Mouse (Mus musculus): Measurements from ENCODE around the gene Slc35d1.

DNA sequence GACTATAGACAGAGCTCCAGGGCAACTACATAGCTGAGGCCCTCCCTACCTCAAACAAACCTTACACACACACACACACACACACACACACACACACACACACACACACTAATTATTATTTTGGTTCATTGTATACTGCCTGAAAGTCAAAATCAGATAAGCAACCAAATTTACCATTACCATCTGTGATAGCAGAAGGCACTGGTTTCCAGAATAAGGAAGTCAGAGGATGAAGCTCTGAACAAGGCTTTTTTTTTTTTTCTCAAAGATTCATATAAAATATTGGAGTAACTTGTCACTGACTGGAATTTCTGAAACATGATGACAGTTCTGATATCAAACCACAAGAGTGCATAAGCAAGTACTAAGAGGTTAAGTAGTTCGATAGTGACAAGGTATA is 6.4 kb downstream of the Slc35d1 start:
- TF ChIP-seq CTCF (IDR thresholded peaks at IDR 0.05) (no peak), EP300 (IDR thresholded peaks at IDR 0.05) (no peak)

Measured in lung, postnatal 0 days (tissue).